Mouse (Mus musculus) frontal cortex, postnatal 36 days (tissue): ENCODE results near the gene Eif4ebp2.
A peak's percentile ranks its signal among the peaks of the same experiment; 100 is the strongest.

Source experiments
- DNase-seq, 2 experiments: peaks; one replicate each; pipeline ENCODE4 v3.0.0; 2022; ENCODE audit warnings: low spot score in 2 of 2

Eif4ebp2 gene

DNA sequence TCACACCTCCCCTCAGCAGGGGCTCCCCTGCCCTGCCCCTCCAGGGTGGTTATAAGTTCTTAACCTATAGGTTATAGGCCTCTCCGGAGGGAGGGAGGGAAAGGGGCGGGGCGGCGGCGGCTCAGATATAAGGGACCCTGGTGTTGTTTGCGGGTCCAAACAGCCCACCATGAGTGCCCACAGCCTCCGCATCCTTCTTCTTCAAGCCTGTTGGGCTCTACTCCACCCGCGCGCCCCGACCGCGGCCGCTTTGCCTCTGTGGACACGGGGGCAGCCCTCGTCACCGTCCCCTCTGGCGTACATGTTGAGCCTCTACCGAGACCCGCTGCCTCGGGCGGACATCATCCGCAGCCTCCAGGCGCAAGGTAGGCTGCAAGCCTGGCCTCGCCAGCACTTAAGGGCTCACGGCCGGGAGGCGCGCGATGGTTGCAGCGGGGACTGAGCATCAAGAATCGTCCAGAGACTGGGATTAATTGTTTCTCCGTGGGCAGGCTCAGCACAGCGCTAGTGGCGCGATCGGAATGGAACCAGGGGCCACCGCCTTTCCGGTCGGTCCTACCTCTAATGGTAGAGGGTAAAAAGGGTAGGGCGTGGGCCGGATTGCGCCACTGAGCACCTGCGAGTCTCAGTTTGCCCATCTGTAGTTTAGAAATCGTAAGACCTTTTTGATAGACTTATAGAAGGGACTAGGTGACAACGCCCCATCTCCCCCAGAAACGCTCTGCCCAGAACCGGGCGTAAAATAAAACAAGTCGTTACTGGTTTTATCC, 34.1 kb downstream of the Eif4ebp2 start:
- no peak for DNase-seq

DNA sequence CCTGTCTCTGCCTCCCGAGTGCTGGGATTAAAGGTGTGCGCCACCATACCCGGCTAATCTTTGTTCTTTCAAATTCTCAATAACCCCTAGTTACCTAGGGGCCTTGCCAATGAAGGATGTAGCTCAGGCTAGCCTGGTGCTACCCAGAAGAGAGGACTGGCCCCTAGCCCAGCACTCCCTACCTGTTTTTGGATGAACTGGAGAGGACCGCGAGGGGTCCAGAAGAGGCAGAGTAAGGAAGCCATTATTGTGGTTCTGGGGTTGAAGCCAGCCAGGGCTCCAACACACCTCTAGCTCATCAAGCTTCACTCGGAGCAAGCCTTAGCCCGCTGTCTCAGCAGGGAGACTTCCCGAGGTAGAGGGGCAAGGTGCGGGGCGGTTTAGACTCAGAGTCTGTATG, 34.8 kb downstream of the Eif4ebp2 start, which contains the start of gene Nodal:
Gene Nodal, plus strand, starts transcription at position 301 of the 400 bp plus-strand sequence.
- no peak for DNase-seq

GRCm38 (mm10) chr10:61417046-61417445, 35.4 kb downstream of the Eif4ebp2 start:
- no peak for DNase-seq

DNA sequence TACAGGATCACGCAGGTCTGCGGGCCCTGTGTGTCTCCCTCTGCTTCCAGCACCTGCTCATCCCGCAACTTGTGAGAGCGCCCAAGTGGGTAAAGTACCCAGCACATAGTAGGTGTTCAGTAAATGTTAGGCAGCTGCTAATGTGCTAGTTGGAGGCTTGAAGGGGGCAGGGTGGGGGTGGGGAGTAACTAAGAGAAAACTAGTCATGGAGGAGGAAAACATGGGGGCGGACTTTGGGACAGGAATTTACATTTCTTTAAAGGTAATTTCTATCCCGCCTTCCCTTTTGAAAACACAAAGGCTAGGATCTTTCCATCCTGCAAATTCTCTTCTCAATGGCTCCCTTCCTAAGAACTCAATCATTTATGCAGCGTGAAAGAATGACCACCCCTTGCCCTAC, 35.9 kb downstream of the Eif4ebp2 start:
- no peak for DNase-seq

- no peak for DNase-seq
Observed at GRCm38 (mm10) chr10:61415890-61416289, 36.6 kb downstream of the Eif4ebp2 start.

GRCm38 (mm10) chr10:61415240-61415639, 37.2 kb downstream of the Eif4ebp2 start:
- DNase-seq, result no peak

DNA sequence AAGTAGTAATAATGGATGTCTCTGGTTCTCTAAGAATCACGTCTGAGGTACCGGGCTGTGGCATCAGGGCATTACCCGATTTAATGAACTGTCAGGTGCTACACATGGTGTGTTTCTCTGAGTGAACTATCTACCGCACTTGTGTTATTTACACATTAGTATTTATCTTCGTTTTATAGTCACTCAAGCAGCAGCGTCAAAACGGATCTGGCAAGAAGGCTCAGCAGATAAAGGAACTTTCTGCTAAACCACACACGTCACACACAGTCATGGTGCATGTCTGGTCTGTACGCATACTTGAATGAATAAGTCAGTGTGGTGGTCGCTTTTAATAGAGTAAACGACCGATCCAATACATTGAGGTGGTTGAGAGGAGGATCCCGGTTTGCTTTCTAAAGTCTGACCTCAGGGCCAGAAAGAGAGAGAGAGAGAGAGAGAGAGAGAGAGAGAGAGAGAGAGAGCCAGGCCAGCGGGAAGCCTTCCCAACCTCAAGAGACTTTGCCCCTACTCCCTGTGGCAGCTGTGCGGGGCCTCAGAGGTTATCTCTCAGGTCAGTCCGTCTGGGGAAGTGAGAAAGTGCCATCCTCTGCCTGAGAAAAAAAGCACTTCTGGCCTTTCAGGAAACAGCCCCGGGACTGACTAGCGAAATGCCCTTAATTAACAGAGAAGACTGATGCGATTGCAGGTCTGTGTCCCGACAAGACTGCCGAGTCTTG, 39.4 kb downstream of the Eif4ebp2 start:
- no peak for DNase-seq

DNA sequence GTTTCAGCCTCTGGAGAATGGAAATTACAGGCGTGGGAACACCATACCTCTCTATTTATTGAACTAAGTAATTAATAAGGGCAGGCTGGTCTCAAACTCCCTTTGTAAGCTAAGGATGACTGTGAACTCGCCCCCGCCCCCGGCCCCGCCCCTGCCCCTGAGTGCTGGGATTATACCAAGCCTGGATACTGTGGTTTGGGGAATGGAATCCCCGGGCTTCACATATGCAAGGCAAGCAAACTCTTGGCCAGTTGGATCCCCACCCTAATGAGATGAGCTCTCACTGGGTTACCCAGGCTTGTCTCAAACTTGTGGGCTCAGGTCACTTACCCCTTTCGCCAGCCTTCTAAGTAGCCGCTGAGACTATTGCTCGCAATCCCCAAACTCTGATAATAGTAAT, 42.3 kb downstream of the Eif4ebp2 start:
- no peak for DNase-seq

DNA sequence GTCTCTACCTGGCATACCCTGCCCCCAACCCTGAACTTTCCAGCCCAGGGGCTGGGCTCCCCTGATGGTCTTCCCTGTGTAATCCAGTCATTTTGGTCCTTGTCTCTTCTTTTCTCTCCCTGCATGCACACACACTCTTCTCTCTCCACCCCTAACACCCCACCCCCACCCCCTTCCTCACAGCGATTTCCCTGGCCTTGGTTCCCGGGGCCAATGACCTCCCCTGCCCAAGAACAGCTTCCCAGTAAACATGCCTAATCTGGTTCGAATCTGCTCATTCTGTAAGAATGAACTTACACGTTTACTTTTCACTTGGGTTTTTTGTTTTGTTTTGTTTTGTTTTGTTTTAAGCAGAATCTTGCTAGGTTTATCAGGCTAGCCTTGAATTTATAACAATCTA, 42.7 kb downstream of the Eif4ebp2 start:
- DNase-seq, result no peak

DNA sequence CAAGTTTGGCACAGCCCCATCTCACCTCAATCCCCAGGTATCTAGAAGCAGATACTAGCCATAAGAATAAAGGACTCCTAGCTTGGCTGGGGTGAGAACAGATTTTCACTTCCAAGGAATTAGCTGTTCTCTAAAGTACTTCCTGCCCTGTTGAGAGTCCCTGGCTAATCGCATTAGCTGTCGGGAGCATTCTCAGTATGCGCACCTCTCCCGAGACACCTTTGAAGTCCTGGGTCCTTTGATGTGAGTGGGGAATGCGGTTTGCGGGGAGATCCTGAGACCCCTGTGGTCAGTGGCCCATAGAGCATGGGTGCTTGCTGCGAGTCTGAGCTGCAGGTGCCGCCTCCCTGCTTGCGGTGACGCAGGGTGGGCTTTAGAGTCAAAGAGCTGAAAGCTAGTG, 46.5 kb downstream of the Eif4ebp2 start:
- no peak for DNase-seq

GRCm38 (mm10) chr10:61402911-61403310, 49.5 kb downstream of the Eif4ebp2 start:
- no peak for DNase-seq

- no peak for DNase-seq
Observed at GRCm38 (mm10) chr10:61402480-61402879, 50.0 kb downstream of the Eif4ebp2 start.

DNA sequence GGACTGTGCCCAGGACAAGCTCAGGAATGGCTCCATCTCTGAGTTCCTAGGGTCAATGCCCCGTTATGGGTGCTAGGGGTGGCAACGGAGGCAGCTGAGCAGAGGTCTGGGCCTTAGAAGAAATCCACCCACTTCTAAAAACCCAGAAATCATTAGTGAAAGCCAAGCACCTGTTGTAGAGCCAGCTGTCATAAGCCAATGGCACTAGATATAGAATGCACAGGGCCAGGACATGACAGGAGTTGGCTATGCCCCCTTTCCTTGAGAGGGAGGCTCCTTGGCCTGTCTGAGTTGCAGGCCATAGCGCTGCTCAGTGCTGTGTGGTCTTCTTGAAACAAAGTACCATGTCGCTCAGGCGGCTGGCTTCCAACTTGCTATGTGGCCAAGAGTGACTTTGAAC, 52.1 kb downstream of the Eif4ebp2 start:
- DNase-seq, result no peak

- DNase-seq, result peak; percentile 49 to 68
Observed at GRCm38 (mm10) chr10:61399156-61399734, 53.2 kb downstream of the Eif4ebp2 start.

- DNase-seq, result no peak
Observed at GRCm38 (mm10) chr10:61398125-61398524, 54.3 kb downstream of the Eif4ebp2 start.

GRCm38 (mm10) chr10:61394476-61395136, 57.9 kb downstream of the Eif4ebp2 start:
- DNase-seq, result no peak

- no peak for DNase-seq
Observed at GRCm38 (mm10) chr10:61392584-61392983, 59.9 kb downstream of the Eif4ebp2 start.

GRCm38 (mm10) chr10:61390148-61390547, 62.3 kb downstream of the Eif4ebp2 start:
- no peak for DNase-seq

DNA sequence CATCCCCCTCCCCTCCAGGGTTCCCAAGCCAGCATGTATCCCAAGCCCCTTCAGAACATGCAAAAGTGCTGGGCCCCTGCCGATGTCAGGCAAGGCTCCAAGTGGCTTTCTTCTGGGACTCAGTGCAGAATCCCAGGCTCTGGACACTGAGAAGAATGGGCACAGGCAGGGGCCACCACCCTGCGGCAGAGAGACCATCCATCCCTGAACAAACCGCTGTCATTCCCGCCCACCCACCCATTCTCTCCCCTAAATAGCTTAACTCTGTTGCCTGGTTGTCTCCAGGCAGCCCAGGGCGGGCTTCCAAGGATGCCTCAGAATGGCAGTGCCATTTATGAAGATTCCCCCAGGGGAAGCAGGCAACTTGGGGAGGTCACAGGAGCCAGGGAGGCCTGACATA, 63.4 kb downstream of the Eif4ebp2 start:
- DNase-seq, result no peak

GRCm38 (mm10) chr10:61386284-61386683, 66.2 kb downstream of the Eif4ebp2 start:
- no peak for DNase-seq

DNA sequence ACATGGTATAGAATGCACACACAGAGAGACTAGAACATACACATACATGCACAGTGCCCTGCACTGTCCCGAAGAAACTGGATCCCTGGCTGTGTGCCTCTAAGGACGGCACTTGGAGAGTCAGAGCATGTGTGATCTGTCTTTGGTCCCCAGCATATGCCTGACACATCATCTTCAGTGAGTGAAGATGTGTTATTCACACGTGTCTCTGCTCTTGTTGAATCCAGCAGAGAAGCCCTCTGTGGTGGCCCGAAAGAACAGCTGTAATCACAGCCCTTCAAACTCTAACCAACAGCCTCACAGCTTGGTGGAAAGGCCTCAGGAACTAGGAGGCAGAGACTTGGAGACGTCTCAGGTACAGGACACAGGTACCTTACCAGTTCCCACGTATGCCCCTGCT, 67.3 kb downstream of the Eif4ebp2 start:
- no peak for DNase-seq

GRCm38 (mm10) chr10:61383715-61384047, 68.8 kb downstream of the Eif4ebp2 start:
- no peak for DNase-seq
